24 mouse cellular contexts compared by ENCODE assay signal in genomic region chr10:62656711-62657110, GRCm38 (mm10). TPM values are rescaled to one million over a fixed set of nuclear protein-coding genes. Genes with fewer than 3 reads are reported as not detected.
DNase-seq lines count a peak whose midpoint lies in the region; ATAC-seq lines count a peak whose summit lies in the region.
"Had no signal": no experiment of that assay in that cellular context is flagged by ENCODE, and none has a peak within 500 bp of the region (broad histone marks: within the 10 kb centered on the region; RNA-seq: fewer than 3 reads in every experiment).

No protein-coding gene starts in this region.

- intact Hi-C loops in left cerebral cortex, postnatal 4 days (cut with DNase I), result loop anchor here (10.0 kb wide), 1 partner anchor 68 kb away; the partner anchor contains the start of gene Stox1

- H3K4me1 ChIP-seq in heart, embryonic 11.5 days (ENCODE audit: control insufficient read depth, insufficient read depth, low read length), result no peaks in the 10 kb centered on the region
- no peaks in the 10 kb centered on the region for H3K4me1 ChIP-seq in brown adipose tissue, adult 24 weeks (ENCODE audit: control insufficient read depth, insufficient read depth, insufficient read length, low read length)
- H3K4me1 ChIP-seq: intestine, embryonic 15.5 days had no signal

- ATAC-seq in heart, embryonic 11.5 days (replicated peaks; ENCODE audit: insufficient number of reproducible peaks, low FRiP score, low TSS enrichment), result no peak
- ATAC-seq: activated CD4-positive, CD25-positive, alpha-beta regulatory T cell, adult 4 months; CD4-positive, CD25-positive, alpha-beta regulatory T cell, adult 4 months; forebrain, embryonic 13.5 days; forebrain, embryonic 16.5 days; hindbrain, embryonic 16.5 days; intestine, embryonic 15.5 days had no signal

- WGBS in heart, embryonic 11.5 days (ENCODE audit: insufficient replicate concordance), result 76% methylated on average over 7 of the region's 7 CpGs

- H3K9ac ChIP-seq in heart, embryonic 11.5 days (ENCODE audit: low read depth, low read length), result no peak overlapping the region
- H3K9ac ChIP-seq: forebrain, embryonic 13.5 days; heart, embryonic 13.5 days; hindbrain, embryonic 13.5 days; intestine, embryonic 15.5 days had no signal

- H3K4me3 ChIP-seq in heart, embryonic 11.5 days (ENCODE audit: low read depth, low read length), result no peak overlapping the region
- no peak overlapping the region for H3K4me3 ChIP-seq in brown adipose tissue, adult 24 weeks (ENCODE audit: insufficient read depth, low read depth, low read length)
- H3K4me3 ChIP-seq: forebrain, embryonic 10.5 days; forebrain, embryonic 13.5 days; heart, embryonic 13.5 days; hindbrain, embryonic 13.5 days; intestine, embryonic 15.5 days had no signal

- no peaks in the 10 kb centered on the region for H3K27me3 ChIP-seq in heart, embryonic 11.5 days (ENCODE audit: control insufficient read depth, insufficient read depth, low read length)
- H3K27me3 ChIP-seq: forebrain, embryonic 13.5 days; heart, embryonic 13.5 days; intestine, embryonic 15.5 days had no signal

- no peak overlapping the region for H3K4me2 ChIP-seq in heart, embryonic 11.5 days
- H3K4me2 ChIP-seq: forebrain, embryonic 13.5 days; heart, embryonic 13.5 days; hindbrain, embryonic 13.5 days; intestine, embryonic 15.5 days had no signal

- no peaks in the 10 kb centered on the region for H3K9me3 ChIP-seq in heart, embryonic 11.5 days (replicated peaks; ENCODE audit: control insufficient read depth, low read length)
- H3K9me3 ChIP-seq: forebrain, embryonic 10.5 days; forebrain, embryonic 13.5 days; heart, embryonic 13.5 days; hindbrain, embryonic 13.5 days; intestine, embryonic 15.5 days had no signal

- peak; percentile 38 for DNase-seq in adrenal gland, postnatal 10 days
- DNase-seq in adrenal gland, adult 8-10 months, result no peak
- peak; percentile 91 for DNase-seq in heart, adult 11 months
- peak; percentile 79 for DNase-seq in 416B (ENCODE audit: low read depth)
- no peak for DNase-seq in left cerebral cortex, postnatal 4 days
- DNase-seq: cerebellum, adult 18-20 months; cerebellum, adult 9-10 months; cerebellum, postnatal 14 days; gastrocnemius, postnatal 10 days; gastrocnemius, postnatal 36 days; heart, postnatal 14 days; kidney, adult 11 months; kidney, adult 8-10 months had no signal

- no peaks in the 10 kb centered on the region for H3K36me3 ChIP-seq in heart, embryonic 11.5 days (ENCODE audit: control insufficient read depth, insufficient read depth, low read length)
- H3K36me3 ChIP-seq: forebrain, embryonic 10.5 days; heart, embryonic 13.5 days; hindbrain, embryonic 13.5 days; intestine, embryonic 15.5 days had no signal

- H3K27ac ChIP-seq in heart, embryonic 11.5 days (ENCODE audit: low read depth, low read length), result no peak overlapping the region
- H3K27ac ChIP-seq in brown adipose tissue, adult 24 weeks (replicated peaks; ENCODE audit: low read depth, low read length), result 0 out of 2 replicates have a peak overlapping the region, but pooled peaks have one; percentile 35
- H3K27ac ChIP-seq: forebrain, embryonic 10.5 days; forebrain, embryonic 13.5 days; heart, embryonic 13.5 days; hindbrain, embryonic 13.5 days; intestine, embryonic 15.5 days had no signal

RNA-seq across cellular contexts. Expression of gene Ddx50, which starts 5.7 kb away (rescaled TPM):
- 100 to 1,000 TPM; 115 to 120 TPM for total RNA-seq in adrenal gland, postnatal 10 days (2021)
- total RNA-seq in adrenal gland, adult 8-10 months (2022), result 100 to 1,000 TPM; 110 to 134 (median 120) TPM
- 107 and 125 TPM in 2 replicates for polyA plus RNA-seq in heart, embryonic 11.5 days (2014; fragmentation: Nextera tagmentation; extraction: Ambion mirVana)
- 79.1 and 95.4 TPM in 2 replicates for polyA plus RNA-seq in brown adipose tissue, adult 24 weeks (2012; ENCODE audit: insufficient read depth, insufficient read length, missing spikeins)
- total RNA-seq in left cerebral cortex, postnatal 4 days (2021), result 10 to 100 TPM; 84.2 to 91.9 TPM

RNA-seq across cellular contexts. Expression of gene Ddx21, which starts 54.6 kb away (rescaled TPM):
- 10 to 100 TPM; 52.2 to 54.8 TPM for total RNA-seq in adrenal gland, postnatal 10 days (2021)
- total RNA-seq in adrenal gland, adult 8-10 months (2022), result 10 to 100 TPM; 59.1 to 63.0 (median 59.5) TPM
- 20.8 and 21.4 TPM in 2 replicates for polyA plus RNA-seq in heart, embryonic 11.5 days (2014; fragmentation: Nextera tagmentation; extraction: Ambion mirVana)
- 18.9 TPM in 2 replicates for polyA plus RNA-seq in brown adipose tissue, adult 24 weeks (2012; ENCODE audit: insufficient read depth, insufficient read length, missing spikeins)
- 10 to 100 TPM; 49.8 to 53.9 TPM for total RNA-seq in left cerebral cortex, postnatal 4 days (2021)

Comparison
In these comparisons a context has a peak if more than half of its experiments do, and no peak if none do; other contexts are left out.
1. DNase-seq: peak in adrenal gland, postnatal 10 days (single experiment), heart, adult 11 months (single experiment) and 416B (single experiment); none in adrenal gland, adult 8-10 months (single experiment) and left cerebral cortex, postnatal 4 days (single experiment).